ENCODE assay signal across 19 mouse cellular contexts in the genomic region with DNA sequence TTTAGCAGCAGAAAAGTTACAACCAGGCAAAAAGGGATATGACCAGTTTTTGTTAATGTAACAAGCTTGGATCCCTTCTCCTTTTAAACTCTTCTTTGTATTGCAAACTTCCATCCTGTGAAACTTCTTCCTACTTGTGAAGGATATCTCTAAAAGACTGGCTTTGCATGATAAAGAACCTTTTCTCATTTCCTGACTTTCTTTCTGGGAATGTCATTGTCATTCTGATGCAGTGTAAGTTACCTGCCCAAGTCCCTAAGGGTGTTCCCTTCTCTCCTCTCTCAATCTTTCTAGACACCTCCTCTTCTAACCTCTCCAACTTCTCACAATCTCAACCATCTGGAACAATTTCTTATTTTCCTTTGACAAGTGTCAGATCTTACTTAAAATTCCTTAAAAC.
A peak's percentile ranks its signal among the peaks of the same experiment; 100 is the strongest.
DNase-seq lines count a peak whose midpoint lies in the region; TF ChIP-seq lines count a peak whose summit lies in the region.
"Had no signal": no experiment of that assay in that cellular context is flagged by ENCODE, and none has a peak within 500 bp of the region (broad histone marks: within the 10 kb centered on the region; RNA-seq: fewer than 3 reads in every experiment).

No protein-coding gene starts in this region.

- H3K4me1 ChIP-seq in ES-E14 (ENCODE audit: control insufficient read depth in 2 of 2, insufficient read depth in 2 of 2, low read length in 2 of 2, poor library complexity in 1 of 2), result 0 out of 4 replicates have a peak, but pooled peaks cover 0 to 3% of the 10 kb centered on the region in 2 experiments
- H3K4me1 ChIP-seq: embryonic facial prominence, embryonic 13.5 days; embryonic facial prominence, embryonic 15.5 days; forebrain, embryonic 10.5 days; forebrain, embryonic 12.5 days had no signal

- H3K27ac ChIP-seq in ES-E14 (ENCODE audit: insufficient read depth, low read depth, low read length, poor library complexity, severe bottlenecking), result no peak overlapping the region; the same call in 1 of the 2 replicates
- H3K27ac ChIP-seq: embryonic facial prominence, embryonic 13.5 days; embryonic facial prominence, embryonic 15.5 days; forebrain, embryonic 10.5 days; forebrain, embryonic 12.5 days had no signal

- intact Hi-C loops in heart, postnatal 36 days (cut with DNase I), result no loop called here

- H3K9ac ChIP-seq in ES-E14 (ENCODE audit: insufficient read depth, low read depth, low read length, poor library complexity, severe bottlenecking), result no peak overlapping the region
- H3K9ac ChIP-seq: embryonic facial prominence, embryonic 13.5 days; embryonic facial prominence, embryonic 15.5 days; forebrain, embryonic 12.5 days had no signal

- H3K36me3 ChIP-seq in ES-E14 (ENCODE audit: control insufficient read depth, insufficient read depth, low read length, poor library complexity, severe bottlenecking), result no peaks in the 10 kb centered on the region
- H3K36me3 ChIP-seq: embryonic facial prominence, embryonic 13.5 days; embryonic facial prominence, embryonic 15.5 days; forebrain, embryonic 10.5 days; forebrain, embryonic 12.5 days had no signal

- DNase-seq in ES-CJ7 (ENCODE audit: low read depth, low spot score) (peak; percentile 88), ES-E14 (ENCODE audit: low read depth, low spot score) (peak; percentile 24), ZHBTc4 (ENCODE audit: low read depth, low spot score) (peak; percentile 76)
- no peak for DNase-seq in heart, postnatal 36 days
- DNase-seq in c-Kit-positive CD71-positive TER-119-positive erythroid progenitor cells, embryonic 14.5 days (ENCODE audit: low spot score), result no peak
- DNase-seq: adrenal gland, adult 2 months; adrenal gland, postnatal 10 days; adrenal gland, postnatal 25 days; cerebellum, adult 11-12 months; cerebellum, adult 2 months; cerebellum, adult 9-11 months; cerebellum, postnatal 14 days; cerebellum, postnatal 36 days; embryo, embryonic 11 days had no signal

- in situ Hi-C loops in ES-E14 (cut with MboI; ENCODE audit: low sequenced_read_pairs in 2 of 2, unreplicated experiment in 2 of 2), result no loop called here

- no peak overlapping the region for H3K4me3 ChIP-seq in ES-E14 (ENCODE audit: insufficient read depth in 1 of 2, low read depth in 1 of 2, low read length in 2 of 2, poor library complexity in 1 of 2, severe bottlenecking in 1 of 2)
- H3K4me3 ChIP-seq: embryonic facial prominence, embryonic 13.5 days; embryonic facial prominence, embryonic 15.5 days; erythroblast, embryonic 14.5 days; forebrain, embryonic 10.5 days; forebrain, embryonic 12.5 days had no signal

- H3K9me3 ChIP-seq in ES-E14 (ENCODE audit: control insufficient read depth, insufficient read depth, low read depth, low read length), result no peaks in the 10 kb centered on the region
- H3K9me3 ChIP-seq: embryonic facial prominence, embryonic 13.5 days; embryonic facial prominence, embryonic 15.5 days; forebrain, embryonic 10.5 days; forebrain, embryonic 12.5 days had no signal

TF ChIP-seq in ES-E14, 5 proteins besides CTCF, POLR2A, EP300 and RAD21:
- TF ChIP-seq ZC3H11A (IDR thresholded peaks at IDR 0.05; ENCODE audit: borderline replicate concordance, low read depth, low read length), result no peak
- TF ChIP-seq ZNF384 (IDR thresholded peaks at IDR 0.05; ENCODE audit: low read depth, low read length), result no peak
- TF ChIP-seq HCFC1 (IDR thresholded peaks at IDR 0.05; ENCODE audit: borderline replicate concordance, insufficient read depth, low read length), result no peak

Comparison
In these comparisons a context has a peak if more than half of its experiments do, and no peak if none do; other contexts are left out.
1. DNase-seq: peak in ES-CJ7 (single experiment), ES-E14 (single experiment) and ZHBTc4 (single experiment); none in heart, postnatal 36 days (0 of 2) and c-Kit-positive CD71-positive TER-119-positive erythroid progenitor cells, embryonic 14.5 days (single experiment).